Mouse (Mus musculus) heart, postnatal 0 days (tissue): Measurements from ENCODE around the gene Soat1.

ENCODE experiments used
- CTCF ChIP-seq: IDR thresholded peaks from 2 replicates; pipeline ENCODE4 v1.5.1; 2016; ENCODE audit warnings: antibody characterized with exemption, control low read depth, low read depth
- EP300 ChIP-seq: IDR thresholded peaks from 2 replicates; pipeline ENCODE4 v1.6.1; 2016; ENCODE audit warnings: antibody characterized with exemption, low read depth

GRCm38 (mm10) chr1:156437016-156437708 is 37.0 kb downstream of the Soat1 start:
- no peak for TF ChIP-seq CTCF
- TF ChIP-seq EP300, result no peak
